Mouse (Mus musculus): Measurements from ENCODE around the gene Fbxl5. TPM values are rescaled to one million over a fixed set of nuclear protein-coding genes. Genes with fewer than 3 reads are reported as not detected.

Gene Fbxl5
- polyA plus RNA-seq, 1 experiment from 2014 or later = 93.6 TPM

DNA sequence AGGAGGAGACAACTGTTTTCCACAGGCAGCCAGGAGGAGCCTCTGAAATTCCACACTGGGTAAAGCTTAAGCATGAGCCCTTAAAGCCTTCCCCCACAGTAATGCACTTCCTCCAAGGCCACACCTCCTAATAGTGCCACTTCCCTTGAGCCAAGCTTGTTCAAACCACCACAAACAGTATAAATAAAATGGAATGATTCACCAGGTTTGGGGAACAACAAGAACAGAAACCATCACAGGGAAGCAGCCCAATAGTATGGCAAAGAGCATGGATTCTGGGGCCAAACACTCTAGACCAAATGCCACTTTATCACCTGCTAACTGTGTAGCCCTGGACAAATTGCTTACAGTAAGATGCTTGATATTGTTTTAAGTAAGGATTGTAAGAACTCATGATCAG lies 26.1 kb upstream of the Fbxl5 start:
- H3K27ac ChIP-seq (ENCODE audit: low read depth, low read length) = no peak overlapping the region
- ATAC-seq = no peak
- no peaks in the 10 kb centered on the region for H3K36me3 ChIP-seq (ENCODE audit: control insufficient read depth, insufficient read depth)
- H3K9me3 ChIP-seq (ENCODE audit: control insufficient read depth) = 0 out of 2 replicates have a peak, but pooled peaks cover 4% of the 10 kb centered on the region
- H3K4me2 ChIP-seq (replicated peaks; ENCODE audit: low read depth) = no peak overlapping the region
- H3K27me3 ChIP-seq (replicated peaks; ENCODE audit: control insufficient read depth, insufficient read depth, low read length) = no peaks in the 10 kb centered on the region
- no peak overlapping the region for H3K4me3 ChIP-seq (ENCODE audit: low read depth, low read length)
- no peak overlapping the region for H3K9ac ChIP-seq (ENCODE audit: low read depth, low read length)
- no peaks in the 10 kb centered on the region; the same call in 1 of the 2 replicates for H3K4me1 ChIP-seq (replicated peaks; ENCODE audit: control insufficient read depth, insufficient read depth, low read length)
- TF ChIP-seq CTCF (IDR thresholded peaks at IDR 0.05; ENCODE audit: low read depth) = no peak

DNA sequence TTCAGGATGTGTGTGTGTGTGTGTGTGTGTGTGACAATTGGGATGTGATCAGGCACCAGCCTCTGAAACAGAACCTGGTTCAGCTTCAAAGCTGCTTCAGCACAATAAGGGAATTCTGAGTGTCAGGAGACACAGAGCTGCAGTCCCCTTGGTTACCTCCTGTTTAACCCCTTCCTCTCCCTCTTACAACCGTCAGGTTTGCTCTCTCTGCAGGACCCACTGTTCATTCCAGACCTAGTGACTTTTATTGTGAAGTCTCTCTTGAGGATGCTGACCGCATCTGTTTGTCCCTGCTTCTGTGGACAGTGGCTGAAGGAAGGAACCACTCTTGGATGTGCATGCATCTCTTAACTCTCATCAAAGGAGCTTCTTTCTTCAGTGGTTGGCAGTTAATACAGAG lies 24.8 kb upstream of the Fbxl5 start:
- 0 out of 2 replicates have a peak, but pooled peaks cover 4% of the 10 kb centered on the region for H3K9me3 ChIP-seq (ENCODE audit: control insufficient read depth)
- TF ChIP-seq CTCF (IDR thresholded peaks at IDR 0.05; ENCODE audit: low read depth) = no peak
- 48% methylated on average over 2 of the region's 2 CpGs for WGBS
- H3K4me1 ChIP-seq (replicated peaks; ENCODE audit: control insufficient read depth, insufficient read depth, low read length) = no peaks in the 10 kb centered on the region; the same call in 1 of the 2 replicates
- no peak overlapping the region for H3K9ac ChIP-seq (ENCODE audit: low read depth, low read length)
- no peak overlapping the region for H3K27ac ChIP-seq (ENCODE audit: low read depth, low read length)
- no peak for ATAC-seq
- H3K4me2 ChIP-seq (replicated peaks; ENCODE audit: low read depth) = no peak overlapping the region
- no peaks in the 10 kb centered on the region for H3K36me3 ChIP-seq (ENCODE audit: control insufficient read depth, insufficient read depth)
- no peaks in the 10 kb centered on the region for H3K27me3 ChIP-seq (replicated peaks; ENCODE audit: control insufficient read depth, insufficient read depth, low read length)
- H3K4me3 ChIP-seq (ENCODE audit: low read depth, low read length) = no peak overlapping the region

DNA sequence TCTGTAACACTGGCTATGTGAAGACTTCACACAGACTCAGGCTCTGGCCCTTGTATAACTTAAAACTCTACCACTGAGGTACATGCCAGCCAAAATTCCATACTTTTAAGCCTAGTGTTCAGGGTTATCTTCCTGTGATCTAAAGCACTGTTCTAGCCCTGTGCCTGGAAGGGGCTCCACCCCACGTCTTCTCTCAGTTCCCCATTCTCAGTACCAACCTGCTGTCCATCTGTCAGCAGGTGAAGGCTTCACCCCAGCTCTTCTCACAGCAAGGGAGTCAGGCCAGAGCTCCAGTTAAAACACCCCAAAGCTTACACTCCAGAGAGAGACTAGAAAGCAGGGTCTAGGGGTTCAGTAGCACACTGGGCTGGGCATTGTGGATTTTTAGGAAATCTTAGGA lies 24.2 kb upstream of the Fbxl5 start:
- 58% methylated on average over 1 of the region's 1 CpGs for WGBS
- Histone ChIP-seq H3K4me2 (replicated peaks; ENCODE audit: low read depth) (no peak overlapping the region), H3K27ac (ENCODE audit: low read depth, low read length) (no peak overlapping the region), H3K4me3 (ENCODE audit: low read depth, low read length) (no peak overlapping the region), H3K9me3 (ENCODE audit: control insufficient read depth) (0 out of 2 replicates have a peak, but pooled peaks cover 4% of the 10 kb centered on the region), H3K9ac (ENCODE audit: low read depth, low read length) (no peak overlapping the region), H3K36me3 (ENCODE audit: control insufficient read depth, insufficient read depth) (no peaks in the 10 kb centered on the region), H3K27me3 (replicated peaks; ENCODE audit: control insufficient read depth, insufficient read depth, low read length) (no peaks in the 10 kb centered on the region), H3K4me1 (replicated peaks; ENCODE audit: control insufficient read depth, insufficient read depth, low read length) (no peaks in the 10 kb centered on the region; the same call in 1 of the 2 replicates)
- TF ChIP-seq CTCF (IDR thresholded peaks at IDR 0.05; ENCODE audit: low read depth) = no peak
- no peak for ATAC-seq

DNA sequence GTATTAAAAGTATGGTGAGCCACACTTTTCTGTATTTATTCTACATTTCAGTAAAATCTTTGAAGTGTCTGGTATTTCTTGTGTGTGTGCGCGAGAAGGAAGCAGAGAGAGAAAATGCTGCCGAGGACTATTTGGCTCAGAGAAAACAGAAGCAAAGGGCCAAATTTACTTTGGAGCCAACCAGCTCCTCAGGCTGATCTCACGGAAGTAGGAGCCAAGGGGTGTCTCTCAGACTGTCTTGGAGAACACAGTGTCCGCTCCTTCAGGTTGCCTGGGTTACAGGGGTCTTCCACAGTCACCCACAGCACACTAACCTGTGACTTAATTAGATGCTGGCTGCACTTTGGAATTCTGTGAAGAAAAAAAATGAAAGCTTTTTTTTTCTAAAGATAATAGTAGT lies 23.6 kb upstream of the Fbxl5 start:
- no peak overlapping the region for H3K4me2 ChIP-seq (replicated peaks; ENCODE audit: low read depth)
- H3K27ac ChIP-seq (ENCODE audit: low read depth, low read length) = no peak overlapping the region
- 0 out of 2 replicates have a peak, but pooled peaks cover 4% of the 10 kb centered on the region for H3K9me3 ChIP-seq (ENCODE audit: control insufficient read depth)
- H3K4me1 ChIP-seq (replicated peaks; ENCODE audit: control insufficient read depth, insufficient read depth, low read length) = no peaks in the 10 kb centered on the region; the same call in 1 of the 2 replicates
- TF ChIP-seq CTCF (IDR thresholded peaks at IDR 0.05; ENCODE audit: low read depth) = no peak
- H3K9ac ChIP-seq (ENCODE audit: low read depth, low read length) = no peak overlapping the region
- no peak overlapping the region for H3K4me3 ChIP-seq (ENCODE audit: low read depth, low read length)
- ATAC-seq = no peak
- WGBS = 85% methylated on average over 5 of the region's 5 CpGs
- H3K27me3 ChIP-seq (replicated peaks; ENCODE audit: control insufficient read depth, insufficient read depth, low read length) = no peaks in the 10 kb centered on the region
- no peaks in the 10 kb centered on the region for H3K36me3 ChIP-seq (ENCODE audit: control insufficient read depth, insufficient read depth)

DNA sequence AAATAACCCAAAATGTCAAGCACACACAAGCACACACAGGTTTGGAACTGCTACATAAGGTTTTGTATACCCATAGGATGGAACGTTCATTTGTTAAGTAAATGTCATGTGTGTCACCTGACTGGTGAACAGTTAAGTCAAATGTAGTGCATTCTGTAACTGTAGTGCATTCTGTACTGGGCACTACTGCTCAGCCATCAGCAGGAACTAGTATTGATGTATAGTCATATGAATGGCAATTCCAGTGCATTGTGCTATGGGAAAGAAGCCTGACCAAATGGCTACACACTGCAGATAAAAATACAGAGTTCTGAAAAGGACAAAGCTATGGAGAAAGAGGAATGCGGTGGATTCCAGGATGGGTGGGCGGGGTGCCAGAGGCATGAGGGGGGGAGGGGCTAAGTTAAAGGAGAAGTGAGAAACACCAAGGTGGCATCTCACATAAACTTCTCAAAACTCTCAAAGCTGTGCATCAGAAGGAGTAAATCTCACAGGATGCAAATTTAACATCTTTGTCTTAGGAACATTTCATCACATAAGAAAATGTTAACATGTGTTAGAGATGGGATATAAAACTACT lies 21.2 kb upstream of the Fbxl5 start:
- no peak for TF ChIP-seq CTCF (IDR thresholded peaks at IDR 0.05; ENCODE audit: low read depth)
- ATAC-seq = no peak

DNA sequence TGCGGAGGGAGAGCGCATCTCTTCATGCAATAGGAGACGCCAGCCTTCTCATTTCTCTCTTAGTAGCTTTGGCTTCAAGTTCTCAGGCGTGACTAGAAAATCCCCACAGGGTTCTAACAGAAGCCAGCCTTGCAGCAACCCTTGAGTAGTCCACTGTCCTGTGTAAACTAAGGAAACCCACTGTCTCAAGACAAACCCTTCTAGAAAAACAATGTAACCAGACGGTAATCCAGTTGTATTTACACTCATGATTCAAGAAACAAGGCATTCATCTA lies 20.5 kb upstream of the Fbxl5 start:
- no peak for TF ChIP-seq CTCF (IDR thresholded peaks at IDR 0.05; ENCODE audit: low read depth)
- H3K27me3 ChIP-seq (replicated peaks; ENCODE audit: control insufficient read depth, insufficient read depth, low read length) = no peaks in the 10 kb centered on the region
- H3K9me3 ChIP-seq (ENCODE audit: control insufficient read depth) = 0 out of 2 replicates have a peak, but pooled peaks cover 4% of the 10 kb centered on the region
- H3K36me3 ChIP-seq (ENCODE audit: control insufficient read depth, insufficient read depth) = no peaks in the 10 kb centered on the region
- no peak overlapping the region for H3K9ac ChIP-seq (ENCODE audit: low read depth, low read length)
- peak overlapping the region; percentile 57 for H3K4me2 ChIP-seq (replicated peaks; ENCODE audit: low read depth)
- H3K4me3 ChIP-seq (ENCODE audit: low read depth, low read length) = peak overlapping the region; percentile 24
- no peak for ATAC-seq
- H3K27ac ChIP-seq (ENCODE audit: low read depth, low read length) = no peak overlapping the region
- H3K4me1 ChIP-seq (replicated peaks; ENCODE audit: control insufficient read depth, insufficient read depth, low read length) = no peaks in the 10 kb centered on the region; the same call in 1 of the 2 replicates
- 68% methylated on average over 5 of the region's 5 CpGs for WGBS

More for the DNA sequence above, 21.2 kb upstream of the Fbxl5 start:
- H3K4me2 ChIP-seq (replicated peaks; ENCODE audit: low read depth) = no peak overlapping the region
- no peak overlapping the region for H3K4me3 ChIP-seq (ENCODE audit: low read depth, low read length)
- 0 out of 2 replicates have a peak, but pooled peaks cover 4% of the 10 kb centered on the region for H3K9me3 ChIP-seq (ENCODE audit: control insufficient read depth)
- H3K36me3 ChIP-seq (ENCODE audit: control insufficient read depth, insufficient read depth) = no peaks in the 10 kb centered on the region
- H3K27me3 ChIP-seq (replicated peaks; ENCODE audit: control insufficient read depth, insufficient read depth, low read length) = no peaks in the 10 kb centered on the region
- no peaks in the 10 kb centered on the region; the same call in 1 of the 2 replicates for H3K4me1 ChIP-seq (replicated peaks; ENCODE audit: control insufficient read depth, insufficient read depth, low read length)
- no peak overlapping the region for H3K9ac ChIP-seq (ENCODE audit: low read depth, low read length)
- H3K27ac ChIP-seq (ENCODE audit: low read depth, low read length) = no peak overlapping the region
- WGBS = 64% methylated on average over 3 of the region's 3 CpGs

Measured in intestine, postnatal 0 days (tissue).